In the genomic region with DNA sequence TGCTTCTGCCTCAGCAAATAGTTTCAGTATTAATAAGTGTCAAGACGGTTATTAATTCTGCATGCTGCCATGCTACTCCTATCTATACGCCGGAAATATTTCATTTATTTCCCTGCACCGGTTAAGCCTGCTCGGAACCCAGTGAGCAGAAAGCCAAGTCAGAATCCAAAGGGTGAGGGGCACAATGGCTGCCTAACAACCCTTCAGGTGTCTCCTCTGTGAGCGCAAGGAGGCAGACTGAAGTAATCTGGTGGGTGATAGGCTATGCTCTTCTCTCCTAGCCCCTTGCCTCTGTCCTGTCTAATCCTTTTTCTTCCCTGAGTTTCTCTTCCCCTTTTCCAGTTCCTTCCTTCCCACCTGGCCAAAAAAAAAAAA, we compare ENCODE assay signal across 9 mouse cellular contexts. TPM values are rescaled to one million over a fixed set of nuclear protein-coding genes. Genes with fewer than 3 reads are reported as not detected.
A peak's percentile ranks its signal among the peaks of the same experiment; 100 is the strongest.
DNase-seq lines count a peak whose midpoint lies in the region; ATAC-seq and TF ChIP-seq lines count a peak whose summit lies in the region.
"Had no signal": no experiment of that assay in that cellular context is flagged by ENCODE, and none has a peak within 500 bp of the region (broad histone marks: within the 10 kb centered on the region; RNA-seq: fewer than 3 reads in every experiment).

No protein-coding gene starts in this region.

- H3K4me2 ChIP-seq in limb, embryonic 13.5 days (replicated peaks): peak overlapping the region; percentile 87

- no peaks in the 10 kb centered on the region for H3K79me2 ChIP-seq in liver, adult 2 months (ENCODE audit: control insufficient read depth, insufficient read depth, low read length)

- DNase-seq in liver, adult 2 months (ENCODE audit: extremely low read depth, low read depth, low spot score): no peak
- no peak for DNase-seq in liver
- DNase-seq in adrenal gland, postnatal 14 days: no peak
- DNase-seq in layer of hippocampus, postnatal 36 days: no peak
- DNase-seq in spleen, postnatal 4 days (ENCODE audit: low spot score in 2 of 2): no peak

- peak; percentile 54; the same call in 1 of the 2 replicates for ATAC-seq in limb, embryonic 13.5 days (ENCODE audit: low FRiP score, low read depth)

- peaks cover 9% of the 10 kb centered on the region; the same call in 1 of the 2 replicates for H3K27me3 ChIP-seq in liver, adult 2 months (ENCODE audit: control insufficient read depth, insufficient read depth, low read length)
- peaks cover 11% of the 10 kb centered on the region for H3K27me3 ChIP-seq in limb, embryonic 13.5 days

- no peak for TF ChIP-seq CTCF in liver, adult 2 months (IDR thresholded peaks at IDR 0.05; ENCODE audit: low read depth, low read length)
- no peak for TF ChIP-seq CTCF in embryonic fibroblast, embryonic 13.5 days (IDR thresholded peaks at IDR 0.05; ENCODE audit: borderline replicate concordance, insufficient read depth, low read length)
- no peak for TF ChIP-seq CTCF in olfactory bulb, adult 2 months (IDR thresholded peaks at IDR 0.05; ENCODE audit: insufficient read depth, low read depth, low read length)

- TF ChIP-seq POLR2A in liver, adult 2 months (IDR thresholded peaks at IDR 0.05; ENCODE audit: extremely low read depth, insufficient read depth, low read length): no peak
- TF ChIP-seq POLR2A in embryonic fibroblast, embryonic 13.5 days (IDR thresholded peaks at IDR 0.05; ENCODE audit: low read depth, low read length): no peak
- TF ChIP-seq POLR2A in olfactory bulb, adult 2 months (IDR thresholded peaks at IDR 0.05; ENCODE audit: insufficient read depth, low read depth, low read length): no peak

- H3K27ac ChIP-seq in liver, adult 2 months (replicated peaks; ENCODE audit: insufficient read depth, low read depth, low read length): no peak overlapping the region
- H3K27ac ChIP-seq in embryonic fibroblast, embryonic 13.5 days (ENCODE audit: insufficient read depth, low read length): no peak overlapping the region
- no peak overlapping the region for H3K27ac ChIP-seq in limb, embryonic 13.5 days
- H3K27ac ChIP-seq in olfactory bulb, adult 2 months (ENCODE audit: insufficient read depth, low read depth, low read length): no peak overlapping the region

- no peaks in the 10 kb centered on the region for H3K4me1 ChIP-seq in liver, adult 2 months (ENCODE audit: control insufficient read depth, insufficient read depth, low read length)
- H3K4me1 ChIP-seq in embryonic fibroblast, embryonic 13.5 days (ENCODE audit: control insufficient read depth, insufficient read depth, low read length): peaks cover 3% of the 10 kb centered on the region; the same call in 1 of the 2 replicates
- peaks cover 12% of the 10 kb centered on the region; the same call in 1 of the 2 replicates for H3K4me1 ChIP-seq in limb, embryonic 13.5 days
- H3K4me1 ChIP-seq in olfactory bulb, adult 2 months (ENCODE audit: control insufficient read depth, insufficient read depth, low read length): peaks cover 8% of the 10 kb centered on the region

- WGBS in liver, adult 2 months: 1% methylated on average over 6 of the region's 6 CpGs
- WGBS in limb, embryonic 13.5 days: 0% methylated on average over 6 of the region's 6 CpGs
- WGBS in olfactory bulb, adult 2 months: 2% methylated on average over 6 of the region's 6 CpGs

- H3K36me3 ChIP-seq in liver, adult 2 months (ENCODE audit: control insufficient read depth, insufficient read depth, low read length): no peaks in the 10 kb centered on the region
- no peaks in the 10 kb centered on the region for H3K36me3 ChIP-seq in limb, embryonic 13.5 days

- peak overlapping the region; percentile 35; the same call in 1 of the 2 replicates for H3K4me3 ChIP-seq in liver, adult 2 months (ENCODE audit: insufficient read depth, low read depth, low read length)
- peak overlapping the region; percentile 40 for H3K4me3 ChIP-seq in embryonic fibroblast, embryonic 13.5 days (ENCODE audit: insufficient read depth, low read length)
- peak overlapping the region; percentile 52 for H3K4me3 ChIP-seq in limb, embryonic 13.5 days
- H3K4me3 ChIP-seq in olfactory bulb, adult 2 months (ENCODE audit: insufficient read depth, low read depth, low read length): peak overlapping the region; percentile 58

- H3K9me3 ChIP-seq in limb, embryonic 13.5 days: no peaks in the 10 kb centered on the region

- no peak overlapping the region for H3K9ac ChIP-seq in liver, adult 2 months (ENCODE audit: low read depth, low read length)
- H3K9ac ChIP-seq in limb, embryonic 13.5 days: peak overlapping the region; percentile 60; the same call in 1 of the 2 replicates

RNA-seq across cellular contexts. Expression of a gene that starts 17.3 kb away (rescaled TPM):
- 149 and 176 TPM in 2 replicates for total RNA-seq in liver, adult 2 months (2014; rRNA removed)
- 116 and 123 TPM in 2 replicates for polyA plus RNA-seq in liver, adult 2 months (2012; rRNA removed)
- 340 and 673 TPM in 2 replicates for polyA plus RNA-seq in embryonic fibroblast, embryonic 13.5 days (2011; ENCODE audit: insufficient read length, low read depth, missing spikeins)
- polyA plus RNA-seq in limb, embryonic 13.5 days (2015; fragmentation: Nextera tagmentation; extraction: Ambion mirVana): 177 and 181 TPM in 2 replicates
- polyA plus RNA-seq in olfactory bulb, adult 2 months (2012; ENCODE audit: insufficient read depth, insufficient read length, low replicate concordance, missing spikeins): not detected in 2 replicates
- 151 and 169 TPM in 2 replicates for total RNA-seq in adrenal gland, postnatal 14 days (2021)
- 10 to 100 TPM; 46.5 to 50.0 TPM for total RNA-seq in layer of hippocampus, postnatal 36 days (2021)

RNA-seq across cellular contexts. Expression of a gene that starts 27.8 kb away (rescaled TPM):
- 0.40 and 1.3 TPM in 2 replicates for total RNA-seq in liver, adult 2 months (2014; rRNA removed)
- polyA plus RNA-seq in liver, adult 2 months (2012; rRNA removed): 0.32 TPM in 2 replicates
- polyA plus RNA-seq in embryonic fibroblast, embryonic 13.5 days (2011; ENCODE audit: insufficient read length, low read depth, missing spikeins): 0.98 and 3.5 TPM in 2 replicates
- 1.3 and 1.7 TPM in 2 replicates for polyA plus RNA-seq in limb, embryonic 13.5 days (2015; fragmentation: Nextera tagmentation; extraction: Ambion mirVana)
- not detected in 2 replicates for polyA plus RNA-seq in olfactory bulb, adult 2 months (2012; ENCODE audit: insufficient read depth, insufficient read length, low replicate concordance, missing spikeins)
- 3.3 and 3.5 TPM in 2 replicates for total RNA-seq in adrenal gland, postnatal 14 days (2021)
- 1 to 10 TPM; 2.7 to 3.1 TPM for total RNA-seq in layer of hippocampus, postnatal 36 days (2021)
- total RNA-seq: hematopoietic stem cell, adult 5-6 weeks had no signal

Comparison
In these comparisons a context has a peak if more than half of its experiments do, and no peak if none do; other contexts are left out.
1. RNA of a gene that starts 17.3 kb away (polyA plus RNA-seq): 340 to 673 TPM in embryonic fibroblast, embryonic 13.5 days, 177 to 181 TPM in limb, embryonic 13.5 days and 116 to 123 TPM in liver, adult 2 months; not detected in olfactory bulb, adult 2 months; every median in the first group is over 100 times any median in the second.
2. Peak in every context shown above with its lines, with median percentiles within 50 percentile points of each other: H3K4me3 ChIP-seq.